Mouse (Mus musculus) C2C12 (cell line): ENCODE results near the gene B4gat1. TPM values are rescaled to one million over a fixed set of nuclear protein-coding genes. Genes with fewer than 3 reads are reported as not detected.
A peak's percentile ranks its signal among the peaks of the same experiment; 100 is the strongest.

ENCODE experiments used
- H3K27me3 ChIP-seq: one replicate; pipeline ENCODE4 v1.6.1; 2011; ENCODE audit not compliant: control insufficient read depth, insufficient read depth, insufficient read length
- H3K36me3 ChIP-seq: one replicate; pipeline ENCODE4 v1.6.1; 2011; ENCODE audit not compliant: control insufficient read depth, insufficient read depth
- H3K4me3 ChIP-seq: one replicate; pipeline ENCODE4 v1.5.1; 2011; ENCODE audit warnings: mild to moderate bottlenecking, control low read depth; ENCODE audit not compliant: poor library complexity, insufficient read depth, severe bottlenecking
- H3K79me2 ChIP-seq: one replicate; pipeline ENCODE4 v1.6.1; 2011; ENCODE audit not compliant: control insufficient read depth, insufficient read depth
- H3K79me3 ChIP-seq: one replicate; pipeline ENCODE4 v1.6.1; 2011; ENCODE audit warnings: low read depth, control low read depth
- H3ac ChIP-seq: one replicate; pipeline ENCODE3; 2011; ENCODE audit warnings: low read depth; ENCODE audit not compliant: control insufficient read depth, insufficient read length
- CEBPB ChIP-seq: IDR thresholded peaks from one replicate; pipeline ENCODE4 v1.6.1; 2011; ENCODE audit warnings: low read depth, mild to moderate bottlenecking, control low read depth, moderate library complexity
- CTCF ChIP-seq: IDR thresholded peaks from one replicate; pipeline ENCODE4 v1.5.1; 2011; ENCODE audit not compliant: control insufficient read depth, insufficient read depth, insufficient read length
- FOSL1 ChIP-seq: IDR thresholded peaks from one replicate; pipeline ENCODE4 v1.8.0; 2011; ENCODE audit warnings: mild to moderate bottlenecking, low read length; ENCODE audit not compliant: poor library complexity, insufficient read depth, severe bottlenecking
- MAX ChIP-seq: IDR thresholded peaks from one replicate; pipeline ENCODE4 v1.6.1; 2011; ENCODE audit warnings: mild to moderate bottlenecking, control low read depth
- MYOD1 ChIP-seq: IDR thresholded peaks from one replicate; pipeline ENCODE4 v1.6.1; 2011; ENCODE audit warnings: low read depth; ENCODE audit not compliant: control insufficient read depth, insufficient read length
- MYOG ChIP-seq: IDR thresholded peaks from one replicate; pipeline ENCODE4 v1.6.1; 2011; ENCODE audit not compliant: control insufficient read depth, insufficient read length; ENCODE audit errors: extremely low read depth
- USF1 ChIP-seq: IDR thresholded peaks from one replicate; pipeline ENCODE4 v1.6.1; 2011; ENCODE audit warnings: low read depth, mild to moderate bottlenecking, control low read depth, moderate library complexity
- polyA plus RNA-seq: library from polyadenylated mRNA; unstranded; fragments of >200 nt; fragmentation: generic; extraction: Trizol; gene quantifications from one replicate; pipeline ENCODE4 v1.2.1, GENCODE M21; 2012; ENCODE audit warnings: missing spikeins

B4gat1 gene
- polyA plus RNA-seq, 1 experiment, result 28.1 TPM

DNA sequence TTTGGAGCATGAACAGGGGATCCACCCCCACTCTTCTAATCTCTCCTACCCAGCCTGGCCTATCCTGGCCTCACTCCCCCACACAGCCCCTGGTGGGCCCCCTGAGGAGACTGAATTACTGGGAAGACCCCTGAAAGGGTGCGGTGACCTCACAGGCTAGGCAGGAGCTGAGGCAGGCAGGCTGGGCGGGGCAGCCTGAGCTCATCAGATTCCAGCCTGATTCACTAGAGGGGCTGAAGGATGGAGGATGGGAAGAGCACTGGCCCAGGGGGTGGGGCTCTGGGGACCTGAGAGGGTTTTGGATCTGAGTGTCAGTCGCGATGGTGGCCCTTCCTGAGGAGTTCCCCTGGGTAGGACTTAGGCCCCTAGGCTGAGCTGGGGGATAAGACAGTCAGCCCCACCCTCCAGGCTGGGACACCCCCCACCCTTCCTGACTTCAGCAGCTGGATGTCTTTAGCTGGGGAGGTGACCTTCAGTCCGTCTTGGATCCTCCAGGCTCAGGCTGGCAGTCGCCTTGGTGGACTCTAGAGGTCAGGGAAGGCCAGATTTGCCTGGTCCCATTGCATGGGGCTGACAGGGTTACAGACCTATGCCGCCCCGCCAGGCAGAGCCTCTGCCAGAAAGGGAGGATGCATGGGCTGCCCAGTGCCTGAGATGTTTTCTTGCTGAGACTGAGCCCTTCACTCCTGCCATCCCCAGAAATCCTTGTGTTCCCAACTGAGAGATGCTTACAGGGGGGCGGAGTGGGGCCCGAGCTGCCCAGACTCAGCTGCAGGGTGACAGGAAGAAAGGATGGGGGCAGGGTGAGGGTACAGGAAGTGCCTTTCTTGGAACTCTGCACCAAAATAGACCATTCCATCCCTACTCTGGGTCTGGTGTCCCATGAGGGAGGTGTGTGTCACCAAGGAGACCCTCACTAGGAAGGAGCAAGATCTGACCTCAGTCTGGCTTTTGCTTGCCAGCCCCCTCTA is 20.5 kb downstream of the B4gat1 start:
- Histone ChIP-seq H3ac (peak overlapping the region; percentile 10), H3K4me3 (no peak overlapping the region), H3K36me3 (peaks cover 25% of the 10 kb centered on the region), H3K79me2 (peaks cover 15% of the 10 kb centered on the region), H3K27me3 (no peaks in the 10 kb centered on the region), H3K79me3 (peaks cover 8% of the 10 kb centered on the region)
- TF ChIP-seq CEBPB (no peak), MYOD1 (no peak), USF1 (no peak), MAX (no peak), MYOG (no peak), FOSL1 (no peak)

DNA sequence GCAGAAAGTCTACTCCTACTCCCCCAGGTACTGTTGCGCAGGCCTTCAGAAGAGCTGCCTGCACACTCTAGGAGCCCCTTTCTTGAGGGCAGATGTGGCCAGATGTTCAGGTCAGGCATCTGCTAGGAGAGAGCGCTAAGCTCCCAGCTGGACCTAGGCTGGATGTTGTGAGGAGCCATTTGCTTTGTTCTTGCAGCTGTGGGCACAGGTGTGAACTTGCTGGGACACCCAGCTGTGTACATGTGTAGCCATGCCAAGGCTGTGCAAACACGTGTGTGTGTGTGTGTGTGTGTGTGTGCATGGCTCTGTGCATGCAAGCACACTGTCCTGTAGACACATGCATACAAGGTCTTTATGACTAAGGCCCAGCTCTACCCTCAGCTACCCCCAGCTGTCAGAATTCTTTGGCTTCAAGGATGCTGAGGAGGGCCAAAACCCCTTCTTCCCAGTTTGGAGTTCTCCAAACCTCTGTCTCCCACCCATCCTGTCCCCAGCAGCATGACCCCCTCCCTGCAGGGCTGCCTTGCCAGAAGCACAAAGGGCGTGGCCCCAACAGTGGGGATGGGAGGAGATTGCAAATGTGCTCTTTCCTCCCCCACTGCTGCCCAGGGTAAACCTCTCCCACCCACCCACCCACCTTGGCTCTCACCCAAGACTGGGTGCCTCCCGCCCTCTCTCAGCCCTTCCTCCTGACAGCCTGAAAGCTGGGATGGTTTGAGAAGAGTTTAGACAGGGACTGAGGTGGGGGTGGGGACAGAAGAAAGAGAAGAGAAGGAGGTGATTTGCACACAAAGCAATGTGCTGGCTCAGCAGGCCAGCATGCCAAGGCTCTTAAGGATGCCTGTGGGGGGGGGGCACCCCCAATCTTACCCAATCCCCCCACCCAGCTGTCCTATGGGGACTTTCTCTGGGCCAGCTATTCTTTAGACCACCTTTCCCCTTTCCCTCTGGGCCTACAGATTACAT is 22.0 kb downstream of the B4gat1 start:
- peaks cover 10% of the 10 kb centered on the region for H3K36me3 ChIP-seq

DNA sequence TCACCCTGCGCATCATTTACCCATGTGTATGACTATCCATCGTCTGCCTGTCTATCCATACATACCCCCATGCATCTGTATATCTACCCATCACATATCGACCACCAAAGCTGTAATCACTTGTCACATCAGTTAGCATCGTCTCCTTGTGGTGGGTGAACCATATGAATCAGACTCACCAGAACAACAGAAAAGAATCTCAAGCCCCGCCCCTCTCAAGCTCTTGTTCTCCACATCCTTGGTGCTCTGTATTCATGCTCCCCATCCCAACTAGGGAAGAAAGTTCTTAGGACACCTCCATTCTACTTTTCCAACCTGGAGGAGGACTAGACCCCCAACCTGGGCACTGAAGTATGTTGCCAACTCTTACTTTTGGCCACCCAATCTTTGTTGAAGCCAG is 23.4 kb downstream of the B4gat1 start:
- TF ChIP-seq CEBPB (no peak), FOSL1 (no peak), USF1 (no peak), MYOD1 (no peak), MYOG (no peak), CTCF (no peak), MAX (no peak)
- Histone ChIP-seq H3K27me3 (no peaks in the 10 kb centered on the region), H3ac (no peak overlapping the region), H3K4me3 (no peak overlapping the region), H3K79me3 (no peaks in the 10 kb centered on the region), H3K79me2 (no peaks in the 10 kb centered on the region), H3K36me3 (no peaks in the 10 kb centered on the region)

More for the DNA sequence above, 22.0 kb downstream of the B4gat1 start:
- H3ac ChIP-seq, result no peak overlapping the region
- TF ChIP-seq MAX (no peak), MYOD1 (no peak), FOSL1 (no peak), CEBPB (no peak), USF1 (no peak), MYOG (no peak), CTCF (no peak)
- H3K79me2 ChIP-seq, result no peaks in the 10 kb centered on the region
- no peak overlapping the region for H3K4me3 ChIP-seq
- H3K27me3 ChIP-seq, result no peaks in the 10 kb centered on the region
- H3K79me3 ChIP-seq, result no peaks in the 10 kb centered on the region

DNA sequence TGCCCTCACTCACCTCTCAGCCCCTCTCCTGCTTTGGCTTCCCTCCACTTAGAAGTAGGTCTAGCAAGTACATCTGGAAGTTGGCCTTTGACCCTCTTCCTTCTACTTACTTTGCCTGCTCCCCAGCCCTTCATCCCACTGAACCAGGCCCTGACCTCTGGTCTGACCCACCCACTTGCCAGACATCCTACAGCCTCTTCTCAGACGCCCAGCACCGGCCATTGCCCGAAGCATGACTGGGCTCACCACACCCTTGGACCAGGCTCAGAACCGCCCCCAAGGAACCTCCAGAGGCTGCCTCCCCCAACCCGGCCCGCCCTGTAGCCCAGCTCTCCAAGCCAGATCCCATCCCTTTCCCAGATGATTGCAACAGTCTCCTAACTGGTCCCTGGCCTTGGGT is 23.8 kb downstream of the B4gat1 start:
- Histone ChIP-seq H3K4me3 (no peak overlapping the region), H3ac (no peak overlapping the region), H3K79me2 (no peaks in the 10 kb centered on the region), H3K27me3 (no peaks in the 10 kb centered on the region), H3K79me3 (no peaks in the 10 kb centered on the region), H3K36me3 (no peaks in the 10 kb centered on the region)
- TF ChIP-seq MAX (no peak), MYOD1 (no peak)

DNA sequence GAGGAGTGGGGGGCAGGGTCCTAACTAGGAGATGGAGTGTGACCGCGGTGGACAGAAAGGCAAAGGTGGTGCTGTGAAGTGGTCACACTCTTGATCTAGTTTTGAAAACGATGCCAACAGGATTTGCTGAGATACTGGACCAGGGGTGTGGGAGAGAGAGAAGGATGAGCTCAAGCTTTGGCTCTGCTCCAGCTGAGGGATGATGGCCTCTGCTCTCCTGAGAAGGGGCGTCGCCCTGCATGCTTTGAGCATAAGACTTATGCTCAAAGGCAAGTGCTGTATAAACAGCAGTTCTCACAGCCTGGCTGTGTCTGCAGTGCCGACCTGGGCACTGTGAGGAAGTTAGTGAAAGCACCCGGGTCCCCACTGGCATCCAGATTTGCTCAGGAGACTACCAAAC is 26.5 kb downstream of the B4gat1 start:
- no peaks in the 10 kb centered on the region for H3K27me3 ChIP-seq
- no peak for TF ChIP-seq CEBPB
- no peak for TF ChIP-seq MAX
- TF ChIP-seq MYOD1, result no peak
- no peak for TF ChIP-seq CTCF
- TF ChIP-seq USF1, result no peak
- no peak for TF ChIP-seq FOSL1
- no peak for TF ChIP-seq MYOG
- H3K79me2 ChIP-seq, result no peaks in the 10 kb centered on the region
- H3K79me3 ChIP-seq, result no peaks in the 10 kb centered on the region
- no peak overlapping the region for H3K4me3 ChIP-seq
- H3K36me3 ChIP-seq, result no peaks in the 10 kb centered on the region
- no peak overlapping the region for H3ac ChIP-seq
